Mouse (Mus musculus) E14TG2a.4 (cell line): ENCODE measurements at regions not wholly inside any gene's neighbourhood (a gene's known extent, or its start where the extent isn't known, plus 50 kb on each side); places are given as distances from the start of the nearest gene placed in this dataset.

Source experiments
- H3K27me3 ChIP-seq: 2 replicates; pipeline ENCODE4 v1.6.1; 2014; ENCODE audit warnings: low read length, control low read depth; ENCODE audit not compliant: insufficient read depth
- H3K36me3 ChIP-seq: 2 replicates; pipeline ENCODE4 v1.6.1; 2014; ENCODE audit warnings: low read length, control low read depth; ENCODE audit not compliant: insufficient read depth
- H3K4me1 ChIP-seq: replicated peaks from 2 replicates; pipeline ENCODE4 v1.6.1; 2014; ENCODE audit warnings: low read depth, low read length, control low read depth
- H3K4me3 ChIP-seq: replicated peaks from 2 replicates; pipeline ENCODE4 v1.5.1; 2014; ENCODE audit warnings: mild to moderate bottlenecking, low read length
- H3K9me3 ChIP-seq: 2 replicates; pipeline ENCODE4 v1.6.1; 2014; ENCODE audit warnings: low read length, control low read depth
- CTCF ChIP-seq: conservative IDR thresholded peaks from 2 replicates; pipeline ENCODE4 v1.5.1; 2014; ENCODE audit warnings: low read length
- NANOG ChIP-seq: IDR thresholded peaks from 2 replicates; pipeline ENCODE4 v1.6.1; 2014; ENCODE audit warnings: borderline replicate concordance, low read length, mixed read lengths
- POU5F1 ChIP-seq: IDR thresholded peaks from 2 replicates; pipeline ENCODE4 v1.6.1; 2014; ENCODE audit warnings: low read length, borderline replicate concordance

- Histone ChIP-seq H3K4me1 (no peaks in the 10 kb centered on the region), H3K36me3 (no peaks in the 10 kb centered on the region), H3K9me3 (no peaks in the 10 kb centered on the region), H3K4me3 (no peak overlapping the region), H3K27me3 (no peaks in the 10 kb centered on the region)
- TF ChIP-seq POU5F1 (no peak), NANOG (no peak), CTCF (no peak)
Observed at GRCm38 (mm10) chr13:90480484-90480883, 391.1 kb upstream of the Xrcc4 start.

- Histone ChIP-seq H3K36me3 (no peaks in the 10 kb centered on the region), H3K9me3 (no peaks in the 10 kb centered on the region), H3K4me3 (no peak overlapping the region), H3K4me1 (no peaks in the 10 kb centered on the region), H3K27me3 (no peaks in the 10 kb centered on the region)
- no peak for TF ChIP-seq POU5F1
- TF ChIP-seq NANOG, result no peak
- TF ChIP-seq CTCF, result no peak
Observed at GRCm38 (mm10) chr13:90476880-90477279, 387.5 kb upstream of the Xrcc4 start.

GRCm38 (mm10) chr13:90474507-90474906 lies 385.1 kb upstream of the Xrcc4 start:
- H3K4me3 ChIP-seq, result no peak overlapping the region
- H3K27me3 ChIP-seq, result no peaks in the 10 kb centered on the region
- no peaks in the 10 kb centered on the region for H3K9me3 ChIP-seq
- no peaks in the 10 kb centered on the region for H3K4me1 ChIP-seq
- TF ChIP-seq CTCF (no peak), NANOG (no peak), POU5F1 (no peak)
- H3K36me3 ChIP-seq, result no peaks in the 10 kb centered on the region

GRCm38 (mm10) chr13:90474053-90474452 lies 384.6 kb upstream of the Xrcc4 start:
- Histone ChIP-seq H3K9me3 (no peaks in the 10 kb centered on the region), H3K4me3 (no peak overlapping the region), H3K4me1 (no peaks in the 10 kb centered on the region), H3K36me3 (no peaks in the 10 kb centered on the region), H3K27me3 (no peaks in the 10 kb centered on the region)
- TF ChIP-seq POU5F1 (no peak), NANOG (no peak), CTCF (no peak)

GRCm38 (mm10) chr13:90473041-90473825 lies 383.8 kb upstream of the Xrcc4 start:
- no peaks in the 10 kb centered on the region for H3K9me3 ChIP-seq
- no peak overlapping the region for H3K4me3 ChIP-seq
- H3K4me1 ChIP-seq, result no peaks in the 10 kb centered on the region
- H3K36me3 ChIP-seq, result no peaks in the 10 kb centered on the region
- H3K27me3 ChIP-seq, result no peaks in the 10 kb centered on the region
- no peak for TF ChIP-seq NANOG
- TF ChIP-seq CTCF, result no peak
- no peak for TF ChIP-seq POU5F1

GRCm38 (mm10) chr13:90466096-90466495 lies 376.7 kb upstream of the Xrcc4 start:
- TF ChIP-seq POU5F1 (no peak), NANOG (no peak), CTCF (no peak)
- no peak overlapping the region for H3K4me3 ChIP-seq
- H3K9me3 ChIP-seq, result no peaks in the 10 kb centered on the region

GRCm38 (mm10) chr13:90464051-90464450 lies 374.6 kb upstream of the Xrcc4 start:
- Histone ChIP-seq H3K4me1 (no peaks in the 10 kb centered on the region), H3K36me3 (no peaks in the 10 kb centered on the region), H3K9me3 (peaks cover 4% of the 10 kb centered on the region), H3K4me3 (no peak overlapping the region), H3K27me3 (no peaks in the 10 kb centered on the region)
- TF ChIP-seq CTCF (no peak), POU5F1 (no peak), NANOG (no peak)

More at GRCm38 (mm10) chr13:90466096-90466495, 376.7 kb upstream of the Xrcc4 start:
- no peaks in the 10 kb centered on the region for H3K27me3 ChIP-seq
- H3K36me3 ChIP-seq, result no peaks in the 10 kb centered on the region
- no peaks in the 10 kb centered on the region for H3K4me1 ChIP-seq

- H3K9me3 ChIP-seq, result peaks cover 9% of the 10 kb centered on the region
- TF ChIP-seq POU5F1 (no peak), NANOG (no peak), CTCF (no peak)
- no peaks in the 10 kb centered on the region for H3K36me3 ChIP-seq
- H3K4me3 ChIP-seq, result no peak overlapping the region
- H3K4me1 ChIP-seq, result no peaks in the 10 kb centered on the region
- H3K27me3 ChIP-seq, result no peaks in the 10 kb centered on the region
Observed at GRCm38 (mm10) chr13:90463381-90463780, 374.0 kb upstream of the Xrcc4 start.

GRCm38 (mm10) chr13:90454631-90455030 lies 365.2 kb upstream of the Xrcc4 start:
- H3K9me3 ChIP-seq, result peaks cover 37% of the 10 kb centered on the region
- TF ChIP-seq POU5F1 (no peak), NANOG (no peak), CTCF (no peak)
- no peaks in the 10 kb centered on the region for H3K4me1 ChIP-seq
- no peaks in the 10 kb centered on the region for H3K27me3 ChIP-seq
- no peaks in the 10 kb centered on the region for H3K36me3 ChIP-seq
- H3K4me3 ChIP-seq, result no peak overlapping the region
